Mouse (Mus musculus) ES-Bruce4 (cell line): ENCODE results near the gene Pick1.

ENCODE experiments used
- CTCF ChIP-seq: IDR thresholded peaks from one replicate; pipeline ENCODE4 v1.8.1; 2011; ENCODE audit warnings: low read depth, low read length
- EP300 ChIP-seq: IDR thresholded peaks from 2 replicates; pipeline ENCODE4 v1.6.1; 2011; ENCODE audit warnings: low read depth, low read length; ENCODE audit not compliant: insufficient read depth
- POLR2A ChIP-seq: IDR thresholded peaks from one replicate; pipeline ENCODE4 v1.8.1; 2011; ENCODE audit warnings: low read length; ENCODE audit not compliant: insufficient read depth

GRCm38 (mm10) chr15:79208758-79209439, 20.1 kb upstream of the Pick1 start:
- no peak for TF ChIP-seq CTCF
- TF ChIP-seq POLR2A, result no peak
- no peak for TF ChIP-seq EP300
